Mouse (Mus musculus) liver, adult 2 months (tissue): Measurements from ENCODE around the gene 9030025P20Rik.

Source experiments
- CTCF ChIP-seq: fragments of 200-500 bp; IDR thresholded peaks from 2 replicates; pipeline ENCODE4 v1.5.1; 2011; ENCODE audit warnings: low read depth, low read length, control low read depth
- POLR2A ChIP-seq: fragments of 200-500 bp; IDR thresholded peaks from 2 replicates; pipeline ENCODE4 v1.6.1; 2011; ENCODE audit warnings: low read length, control low read depth; ENCODE audit not compliant: insufficient read depth; ENCODE audit errors: extremely low read depth

DNA sequence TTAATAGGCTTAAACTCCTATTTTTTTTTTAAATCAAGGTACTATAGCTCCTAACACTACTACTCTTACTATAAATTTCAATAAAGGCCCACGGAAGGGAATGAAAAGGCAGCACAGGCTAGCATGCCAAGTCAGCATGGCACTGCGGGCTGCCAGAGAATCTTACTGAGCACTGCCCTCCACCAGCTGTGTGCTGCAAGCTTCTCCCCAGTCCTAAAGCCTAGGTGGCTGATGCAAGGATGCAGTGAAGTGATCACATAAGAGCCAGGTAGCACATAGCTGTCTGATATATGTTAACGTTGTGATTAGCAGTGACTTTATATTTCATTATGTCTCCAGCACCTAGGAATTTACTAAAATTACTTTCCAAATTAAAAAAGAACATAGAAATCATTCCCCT, 18.3 kb upstream of the 9030025P20Rik start:
- TF ChIP-seq CTCF, result no peak
- TF ChIP-seq POLR2A, result no peak
